Mouse (Mus musculus) frontal cortex, adult 2 months (tissue): ENCODE data around the gene Hcn3. TPM values are rescaled to one million over a fixed set of nuclear protein-coding genes. Genes with fewer than 3 reads are reported as not detected.

Experiments used
- DNase-seq, 2 experiments: peaks; one replicate each; pipeline ENCODE4 v3.0.0; 2022; ENCODE audit warnings: low spot score in 1 of 2; ENCODE audit errors: extremely low spot score in 1 of 2
- polyA plus RNA-seq: library from polyadenylated mRNA; depleted of rRNA; stranded (reverse); fragments of >200 nt; gene quantifications from 2 replicates; pipeline ENCODE4 v1.2.3, GENCODE M21; 2012; rRNA removed

The Hcn3 gene
- polyA plus RNA-seq, 1 experiment, result 36.8 TPM

GRCm38 (mm10) chr3:89102495-89103290 lies 57.3 kb downstream of the Hcn3 start:
- DNase-seq, result no peak

GRCm38 (mm10) chr3:89101812-89102494 lies 58.0 kb downstream of the Hcn3 start, which contains the start of gene Fdps:
Gene Fdps (minus strand): TSS chr3:89101959.
- peak; percentile 98 to 99 for DNase-seq

GRCm38 (mm10) chr3:89101459-89101811 lies 58.6 kb downstream of the Hcn3 start:
- DNase-seq, result peak in 1 of 2 experiments; percentile 65

- DNase-seq, result no peak
These were observed 59.2 kb downstream of the Hcn3 start, which contains the start of gene Gm43738 for GRCm38 (mm10) chr3:89100811-89101210. Gene Gm43738 (minus strand): TSS chr3:89101099.

Other genes with a start within 250 kb of the Hcn3 start
- 34.7 and 36.8 TPM in 2 replicates for gene Msto1, start 246.2 kb downstream of the Hcn3 start, polyA plus RNA-seq
- gene Ash1l, start 209.6 kb downstream of the Hcn3 start, polyA plus RNA-seq, result 31.4 and 33.0 TPM in 2 replicates
- 114 and 120 TPM in 2 replicates for gene Dap3, start 209.0 kb downstream of the Hcn3 start, polyA plus RNA-seq
- gene Rusc1, start 66.9 kb downstream of the Hcn3 start, polyA plus RNA-seq, result 153 and 157 TPM in 2 replicates
- gene Gm43738, start 59.1 kb downstream of the Hcn3 start, polyA plus RNA-seq, result 0.08 TPM in 1 of 2 replicates, not detected in the other
- gene Fdps, start 58.2 kb downstream of the Hcn3 start, polyA plus RNA-seq, result 97.5 and 98.5 TPM in 2 replicates
- gene Pklr, start 24.1 kb downstream of the Hcn3 start, polyA plus RNA-seq, result not detected in 2 replicates
- gene Clk2, start 4.6 kb upstream of the Hcn3 start, polyA plus RNA-seq, result 71.1 and 76.2 TPM in 2 replicates
- gene Scamp3, start 17.3 kb upstream of the Hcn3 start, polyA plus RNA-seq, result 95.7 and 97.7 TPM in 2 replicates
- gene Fam189b, start 22.9 kb upstream of the Hcn3 start, polyA plus RNA-seq, result 77.0 and 78.8 TPM in 2 replicates
- 65.4 and 68.7 TPM in 2 replicates for gene Gba, start 42.7 kb upstream of the Hcn3 start, polyA plus RNA-seq
- gene Thbs3, start 55.0 kb upstream of the Hcn3 start, polyA plus RNA-seq, result 51.0 and 57.4 TPM in 2 replicates
- 136 and 142 TPM in 2 replicates for gene Mtx1, start 66.9 kb upstream of the Hcn3 start, polyA plus RNA-seq
- 1.1 and 2.1 TPM in 2 replicates for gene Muc1, start 68.9 kb upstream of the Hcn3 start, polyA plus RNA-seq
- gene Krtcap2, start 85.8 kb upstream of the Hcn3 start, polyA plus RNA-seq, result 53.0 and 66.4 TPM in 2 replicates
- 96.7 and 99.7 TPM in 2 replicates for gene Trim46, start 86.1 kb upstream of the Hcn3 start, polyA plus RNA-seq
- 131 and 188 TPM in 2 replicates for gene Dpm3, start 99.2 kb upstream of the Hcn3 start, polyA plus RNA-seq
- gene Slc50a1, start 110.4 kb upstream of the Hcn3 start, polyA plus RNA-seq, result 90.0 and 93.9 TPM in 2 replicates
- 7.3 and 7.9 TPM in 2 replicates for gene Efna1, start 120.9 kb upstream of the Hcn3 start, polyA plus RNA-seq
- gene Efna3, start 162.8 kb upstream of the Hcn3 start, polyA plus RNA-seq, result 68.0 and 78.5 TPM in 2 replicates
- gene Efna4, start 177.8 kb upstream of the Hcn3 start, polyA plus RNA-seq, result 0.76 and 1.2 TPM in 2 replicates
- gene Adam15, start 189.8 kb upstream of the Hcn3 start, polyA plus RNA-seq, result 148 and 157 TPM in 2 replicates
- gene Dcst2, start 201.8 kb upstream of the Hcn3 start, polyA plus RNA-seq, result 0.68 and 0.86 TPM in 2 replicates
- gene Dcst1, start 205.1 kb upstream of the Hcn3 start, polyA plus RNA-seq, result 0.08 TPM in 2 replicates
- 15.2 and 15.3 TPM in 2 replicates for gene Zbtb7b, start 234.6 kb upstream of the Hcn3 start, polyA plus RNA-seq
- gene Lenep, start 242.6 kb upstream of the Hcn3 start, polyA plus RNA-seq, result 5.1 and 6.3 TPM in 2 replicates